Mouse (Mus musculus) midbrain, embryonic 16.5 days (tissue): ENCODE measurements around the gene Actn3. TPM values are rescaled to one million over a fixed set of nuclear protein-coding genes. Genes with fewer than 3 reads are reported as not detected.

Source experiments
- ATAC-seq: fragments of 200-750 bp; cut with Nextera tagmentation; 2 replicates; pipeline ENCODE4 v1.8.0; 2017; ENCODE audit warnings: moderate TSS enrichment
- H3K27ac ChIP-seq: fragments of 300-500 bp; sonication (generic); 2 replicates; pipeline ENCODE4 v1.5.1; 2014; ENCODE audit warnings: mild to moderate bottlenecking, low read length, mixed read lengths
- H3K27me3 ChIP-seq: fragments of 300-500 bp; sonication (generic); 2 replicates; pipeline ENCODE4 v1.6.1; 2014; ENCODE audit warnings: low read depth, low read length, mixed read lengths; ENCODE audit not compliant: control insufficient read depth, insufficient read depth
- H3K36me3 ChIP-seq: fragments of 300-500 bp; sonication (generic); 2 replicates; pipeline ENCODE4 v1.6.1; 2014; ENCODE audit warnings: mild to moderate bottlenecking, low read length, moderate library complexity, mixed read lengths; ENCODE audit not compliant: control insufficient read depth, insufficient read depth
- H3K4me1 ChIP-seq: fragments of 300-500 bp; sonication (generic); 2 replicates; pipeline ENCODE4 v1.6.1; 2014; ENCODE audit warnings: mild to moderate bottlenecking, low read length, mixed read lengths; ENCODE audit not compliant: control insufficient read depth, insufficient read depth
- H3K4me2 ChIP-seq: fragments of 300-500 bp; sonication (generic); 2 replicates; pipeline ENCODE4 v1.6.1; 2014; ENCODE audit warnings: mild to moderate bottlenecking, low read length, mixed read lengths
- H3K4me3 ChIP-seq: fragments of 300-500 bp; sonication (generic); 2 replicates; pipeline ENCODE4 v1.5.1; 2014; ENCODE audit warnings: low read depth, mild to moderate bottlenecking, low read length, moderate library complexity, mixed read lengths
- H3K9ac ChIP-seq: fragments of 300-500 bp; sonication (generic); 2 replicates; pipeline ENCODE4 v1.6.1; 2014; ENCODE audit warnings: low read depth, low read length, mixed read lengths
- H3K9me3 ChIP-seq: fragments of 300-500 bp; sonication (generic); replicated peaks from 2 replicates; pipeline ENCODE4 v1.6.1; 2014; ENCODE audit warnings: mild to moderate bottlenecking, low read length, mixed read lengths; ENCODE audit not compliant: control insufficient read depth, poor library complexity, severe bottlenecking
- WGBS: fragments of 180-500 bp; shearing (Covaris S2); extraction: QIAGEN DNeasy Blood & Tissue Kit; methylation state at CpG from one replicate; pipeline ENCODE4 v1.1.7; 2014; 5-methylcytosine and 5-hydroxymethylcytosine counted together
- polyA plus RNA-seq: library from polyadenylated mRNA; unstranded; fragments of >200 nt; fragmentation: Nextera tagmentation; extraction: Ambion mirVana; gene quantifications from 2 replicates; pipeline ENCODE4 v1.2.1, GENCODE M21; 2015

The Actn3 gene
- 1.9 and 2.4 TPM in 2 replicates for polyA plus RNA-seq

- Histone ChIP-seq H3K9me3 (no peaks in the 10 kb centered on the region), H3K9ac (peak within 1 kb of the TSS; percentile 92), H3K4me3 (peak within 1 kb of the TSS; percentile 84), H3K36me3 (no peaks in the 10 kb centered on the region), H3K4me1 (peaks cover 16% of the 10 kb centered on the region), H3K27me3 (no peaks in the 10 kb centered on the region), H3K4me2 (peak within 1 kb of the TSS; percentile 87), H3K27ac (peak within 1 kb of the TSS; percentile 79)
- ATAC-seq: peak; percentile 8; the same call in 1 of the 2 replicates
- WGBS: 6% methylated on average over 17 of the region's 17 CpGs
These were observed at the start of gene Actn3 for GRCm38 (mm10) chr19:4877785-4878184. Actn3 (minus strand) TSS chr19:4877909.

GRCm38 (mm10) chr19:4925121-4925860 is 47.6 kb upstream of the Actn3 start:
- H3K4me3 ChIP-seq: no peak overlapping the region
- H3K9ac ChIP-seq: no peak overlapping the region
- H3K9me3 ChIP-seq: no peaks in the 10 kb centered on the region
- H3K27me3 ChIP-seq: no peaks in the 10 kb centered on the region
- no peak overlapping the region for H3K27ac ChIP-seq
- 97% methylated on average over 11 of the region's 11 CpGs for WGBS
- peaks cover 19% of the 10 kb centered on the region for H3K36me3 ChIP-seq
- no peak overlapping the region for H3K4me2 ChIP-seq
- H3K4me1 ChIP-seq: peaks cover 19% of the 10 kb centered on the region
- ATAC-seq: no peak

GRCm38 (mm10) chr19:4919652-4920051 is 41.9 kb upstream of the Actn3 start:
- no peak overlapping the region for H3K9ac ChIP-seq
- H3K4me1 ChIP-seq: no peaks in the 10 kb centered on the region
- ATAC-seq: no peak
- H3K36me3 ChIP-seq: peaks cover 40% of the 10 kb centered on the region
- H3K9me3 ChIP-seq: no peaks in the 10 kb centered on the region
- no peak overlapping the region for H3K4me3 ChIP-seq
- 84% methylated on average over 6 of the region's 6 CpGs for WGBS
- no peak overlapping the region for H3K4me2 ChIP-seq
- no peak overlapping the region for H3K27ac ChIP-seq
- no peaks in the 10 kb centered on the region for H3K27me3 ChIP-seq

- ATAC-seq: no peak
- no peaks in the 10 kb centered on the region for H3K4me1 ChIP-seq
- H3K4me3 ChIP-seq: no peak overlapping the region
- peaks cover 41% of the 10 kb centered on the region for H3K36me3 ChIP-seq
- no peaks in the 10 kb centered on the region for H3K9me3 ChIP-seq
- WGBS: 86% methylated on average over 10 of the region's 10 CpGs
- no peak overlapping the region for H3K4me2 ChIP-seq
- no peaks in the 10 kb centered on the region for H3K27me3 ChIP-seq
- no peak overlapping the region for H3K27ac ChIP-seq
- no peak overlapping the region for H3K9ac ChIP-seq
These were observed 39.1 kb upstream of the Actn3 start for GRCm38 (mm10) chr19:4916827-4917226.

- ATAC-seq: no peak
- Histone ChIP-seq H3K9me3 (no peaks in the 10 kb centered on the region), H3K36me3 (peaks cover 41% of the 10 kb centered on the region), H3K9ac (no peak overlapping the region), H3K4me3 (no peak overlapping the region), H3K27ac (no peak overlapping the region), H3K4me1 (no peaks in the 10 kb centered on the region), H3K27me3 (no peaks in the 10 kb centered on the region), H3K4me2 (no peak overlapping the region)
- WGBS: 87% methylated on average over 15 of the region's 15 CpGs
These were observed 38.4 kb upstream of the Actn3 start for GRCm38 (mm10) chr19:4915924-4916603.

GRCm38 (mm10) chr19:4909376-4909775 is 31.7 kb upstream of the Actn3 start:
- H3K4me3 ChIP-seq: no peak overlapping the region
- H3K36me3 ChIP-seq: peaks cover 36% of the 10 kb centered on the region
- no peak overlapping the region for H3K27ac ChIP-seq
- no peak overlapping the region for H3K4me2 ChIP-seq
- H3K27me3 ChIP-seq: no peaks in the 10 kb centered on the region
- H3K4me1 ChIP-seq: peaks cover 12% of the 10 kb centered on the region
- ATAC-seq: no peak
- no peaks in the 10 kb centered on the region for H3K9me3 ChIP-seq
- H3K9ac ChIP-seq: no peak overlapping the region
- WGBS: 90% methylated on average over 7 of the region's 7 CpGs

- Histone ChIP-seq H3K4me2 (no peak overlapping the region), H3K27ac (no peak overlapping the region), H3K9ac (no peak overlapping the region), H3K4me1 (peaks cover 12% of the 10 kb centered on the region), H3K36me3 (peaks cover 29% of the 10 kb centered on the region), H3K9me3 (no peaks in the 10 kb centered on the region), H3K4me3 (no peak overlapping the region), H3K27me3 (no peaks in the 10 kb centered on the region)
- ATAC-seq: no peak
- 84% methylated on average over 4 of the region's 4 CpGs for WGBS
These were observed 30.4 kb upstream of the Actn3 start for GRCm38 (mm10) chr19:4908107-4908506.

GRCm38 (mm10) chr19:4905979-4906794 is 28.5 kb upstream of the Actn3 start, which contains the start of gene Bbs1:
Bbs1 (minus strand) TSS chr19:4906628.
- Histone ChIP-seq H3K4me3 (peak within 1 kb of the TSS; percentile 76), H3K27ac (peak within 1 kb of the TSS; percentile 88), H3K4me1 (peaks cover 12% of the 10 kb centered on the region), H3K9ac (peak within 1 kb of the TSS; percentile 68), H3K4me2 (peak within 1 kb of the TSS; percentile 92), H3K27me3 (no peaks in the 10 kb centered on the region), H3K9me3 (no peaks in the 10 kb centered on the region), H3K36me3 (peaks cover 26% of the 10 kb centered on the region)
- ATAC-seq: peak; percentile 69
- WGBS: 6% methylated on average over 31 of the region's 31 CpGs
